Comparison of ENCODE assay signal across 25 mouse cellular contexts in genomic region chr7:109962596-109962995, GRCm38 (mm10). TPM values are rescaled to one million over a fixed set of nuclear protein-coding genes. Genes with fewer than 3 reads are reported as not detected.
DNase-seq lines count a peak whose midpoint lies in the region; ATAC-seq and TF ChIP-seq lines count a peak whose summit lies in the region.
"Had no signal": no experiment of that assay in that cellular context is flagged by ENCODE, and none has a peak within 500 bp of the region (broad histone marks: within the 10 kb centered on the region; RNA-seq: fewer than 3 reads in every experiment).

No protein-coding gene starts in this region.

- WGBS in heart, adult 2 months, result 68% methylated on average over 4 of the region's 4 CpGs
- 65% methylated on average over 4 of the region's 4 CpGs for WGBS in lung, postnatal 0 days

- peaks cover 5% of the 10 kb centered on the region; the same call in 1 of the 2 replicates for H3K36me3 ChIP-seq in heart, adult 2 months (ENCODE audit: control insufficient read depth, insufficient read depth, low read length)
- no peaks in the 10 kb centered on the region for H3K36me3 ChIP-seq in lung, postnatal 0 days (ENCODE audit: insufficient read depth, low read length)
- H3K36me3 ChIP-seq: forebrain, embryonic 15.5 days; heart, embryonic 15.5 days; hindbrain, embryonic 13.5 days; liver, embryonic 12.5 days; lung, embryonic 15.5 days; midbrain, embryonic 15.5 days; neural tube, embryonic 13.5 days had no signal

- no peaks in the 10 kb centered on the region for H3K79me2 ChIP-seq in heart, adult 2 months (replicated peaks; ENCODE audit: control insufficient read depth, insufficient read depth, low read length)

- no peak for TF ChIP-seq EP300 in heart, adult 2 months (IDR thresholded peaks at IDR 0.05; ENCODE audit: insufficient read depth, low read depth, low read length)
- no peak for TF ChIP-seq EP300 in lung, postnatal 0 days (IDR thresholded peaks at IDR 0.05)

- H3K4me1 ChIP-seq in heart, adult 2 months (ENCODE audit: control insufficient read depth, insufficient read depth, low read length), result peaks cover 7% of the 10 kb centered on the region
- peaks cover 4% of the 10 kb centered on the region; the same call in 1 of the 2 replicates for H3K4me1 ChIP-seq in lung, postnatal 0 days (ENCODE audit: insufficient read depth, low read depth, low read length)
- peaks cover 6% of the 10 kb centered on the region; the same call in 1 of the 2 replicates for H3K4me1 ChIP-seq in embryonic fibroblast, embryonic 13.5 days (ENCODE audit: control insufficient read depth, insufficient read depth, low read length)

- no peaks in the 10 kb centered on the region for H3K9me3 ChIP-seq in lung, postnatal 0 days (ENCODE audit: low read length)
- H3K9me3 ChIP-seq: forebrain, embryonic 15.5 days; heart, embryonic 15.5 days; lung, embryonic 15.5 days; midbrain, embryonic 15.5 days; neural tube, embryonic 13.5 days had no signal

- H3K27ac ChIP-seq in heart, adult 2 months, result peak overlapping the region; percentile 4; the same call in 1 of the 2 replicates
- H3K27ac ChIP-seq in lung, postnatal 0 days (ENCODE audit: low read length), result no peak overlapping the region
- 0 out of 2 replicates have a peak overlapping the region, but pooled peaks have one; percentile 43 for H3K27ac ChIP-seq in embryonic fibroblast, embryonic 13.5 days (ENCODE audit: insufficient read depth, low read length)
- H3K27ac ChIP-seq: forebrain, embryonic 15.5 days; heart, embryonic 15.5 days; hindbrain, embryonic 13.5 days; liver, embryonic 12.5 days; lung, embryonic 15.5 days; midbrain, embryonic 15.5 days; neural tube, embryonic 13.5 days had no signal

- intact Hi-C loops in heart, adult 2 months (cut with DNase I), result no loop called here

- TF ChIP-seq POLR2A in heart, adult 2 months (IDR thresholded peaks at IDR 0.05; ENCODE audit: insufficient read depth, low read depth, low read length), result no peak
- TF ChIP-seq POLR2A in embryonic fibroblast, embryonic 13.5 days (IDR thresholded peaks at IDR 0.05; ENCODE audit: low read depth, low read length), result no peak

- H3K4me2 ChIP-seq in lung, postnatal 0 days (replicated peaks; ENCODE audit: low read depth, low read length), result no peak overlapping the region
- H3K4me2 ChIP-seq: forebrain, embryonic 15.5 days; heart, embryonic 15.5 days; hindbrain, embryonic 13.5 days; liver, embryonic 12.5 days; lung, embryonic 15.5 days; midbrain, embryonic 15.5 days; neural tube, embryonic 13.5 days had no signal

- no peak overlapping the region for H3K9ac ChIP-seq in heart, adult 2 months (ENCODE audit: low read depth, low read length)
- H3K9ac ChIP-seq in lung, postnatal 0 days (replicated peaks; ENCODE audit: low read depth), result no peak overlapping the region
- H3K9ac ChIP-seq: forebrain, embryonic 15.5 days; heart, embryonic 15.5 days; hindbrain, embryonic 13.5 days; liver, embryonic 12.5 days; lung, embryonic 15.5 days; midbrain, embryonic 15.5 days had no signal

- no peak overlapping the region for H3K4me3 ChIP-seq in heart, adult 2 months
- H3K4me3 ChIP-seq in lung, postnatal 0 days (ENCODE audit: low read depth, low read length), result no peak overlapping the region
- no peak overlapping the region for H3K4me3 ChIP-seq in embryonic fibroblast, embryonic 13.5 days (ENCODE audit: insufficient read depth, low read length)
- H3K4me3 ChIP-seq: forebrain, embryonic 15.5 days; heart, embryonic 15.5 days; hindbrain, embryonic 13.5 days; liver, embryonic 12.5 days; lung, embryonic 15.5 days; midbrain, embryonic 15.5 days; neural tube, embryonic 13.5 days had no signal

- no peak for ATAC-seq in lung, postnatal 0 days
- ATAC-seq: forebrain, embryonic 15.5 days; inflammation-experienced regulatory T-cells, adult 6 months; liver, embryonic 12.5 days; midbrain, embryonic 15.5 days had no signal

- H3K27me3 ChIP-seq in heart, adult 2 months (ENCODE audit: control insufficient read depth, insufficient read depth, low read length), result no peaks in the 10 kb centered on the region
- no peaks in the 10 kb centered on the region for H3K27me3 ChIP-seq in lung, postnatal 0 days (replicated peaks; ENCODE audit: insufficient read depth, low read length)
- H3K27me3 ChIP-seq: forebrain, embryonic 15.5 days; heart, embryonic 15.5 days; hindbrain, embryonic 13.5 days; lung, embryonic 15.5 days; midbrain, embryonic 15.5 days; neural tube, embryonic 13.5 days had no signal

- no peak for DNase-seq in heart, adult 2 months
- DNase-seq in heart, adult 8-10 months (ENCODE audit: low spot score), result no peak
- peak; percentile 35 for DNase-seq in lung, postnatal 0 days (ENCODE audit: low spot score)
- no peak for DNase-seq in lung, adult 18-20 months
- DNase-seq in skeletal muscle tissue, adult 2 months (ENCODE audit: low read depth, low spot score), result peak; percentile 40
- no peak for DNase-seq in adrenal gland, postnatal 14 days
- DNase-seq in spleen, adult 12 weeks (ENCODE audit: low spot score), result no peak
- DNase-seq: adrenal gland, adult 8-10 months; cerebellum, adult 18-20 months; cerebellum, postnatal 36 days; gastrocnemius, postnatal 36 days; heart, postnatal 36 days; kidney, adult 18-20 months; kidney, postnatal 4 days; lung, postnatal 4 days; right cerebral cortex, postnatal 4 days had no signal

- no peak for TF ChIP-seq CTCF in heart, adult 2 months (IDR thresholded peaks at IDR 0.05)
- no peak for TF ChIP-seq CTCF in lung, postnatal 0 days (IDR thresholded peaks at IDR 0.05)
- TF ChIP-seq CTCF in embryonic fibroblast, embryonic 13.5 days (IDR thresholded peaks at IDR 0.05; ENCODE audit: borderline replicate concordance, insufficient read depth, low read length), result no peak

RNA-seq across cellular contexts. Expression of gene Dennd5a, which starts 2.3 kb away (rescaled TPM):
- total RNA-seq in heart, adult 2 months (2021), result 100 to 1,000 TPM; 106 to 136 TPM
- 106 and 165 TPM in 2 replicates for polyA plus RNA-seq in heart, adult 2 months (2012; rRNA removed)
- 100 to 1,000 TPM; 128 to 158 (median 144) TPM for total RNA-seq in heart, adult 8-10 months (2022)
- polyA plus RNA-seq in lung, postnatal 0 days (2015; fragmentation: Nextera tagmentation; extraction: Ambion mirVana), result 36.4 and 40.1 TPM in 2 replicates
- 103 and 119 TPM in 2 replicates for polyA plus RNA-seq in embryonic fibroblast, embryonic 13.5 days (2011; ENCODE audit: insufficient read length, low read depth, missing spikeins)
- total RNA-seq in adrenal gland, postnatal 14 days (2021), result 128 and 133 TPM in 2 replicates

RNA-seq across cellular contexts. Expression of gene Tmem41b, which starts 24.1 kb away (rescaled TPM):
- total RNA-seq in heart, adult 2 months (2021), result 10 to 100 TPM; 51.1 to 55.6 TPM
- polyA plus RNA-seq in heart, adult 2 months (2012; rRNA removed), result 22.2 and 40.3 TPM in 2 replicates
- 10 to 100 TPM; 41.0 to 55.2 (median 45.0) TPM for total RNA-seq in heart, adult 8-10 months (2022)
- polyA plus RNA-seq in lung, postnatal 0 days (2015; fragmentation: Nextera tagmentation; extraction: Ambion mirVana), result 71.9 and 75.3 TPM in 2 replicates
- 77.0 and 90.7 TPM in 2 replicates for polyA plus RNA-seq in embryonic fibroblast, embryonic 13.5 days (2011; ENCODE audit: insufficient read length, low read depth, missing spikeins)
- total RNA-seq in adrenal gland, postnatal 14 days (2021), result 37.5 and 46.1 TPM in 2 replicates

RNA-seq across cellular contexts. Expression of gene Ipo7, which starts 55.5 kb away (rescaled TPM):
- total RNA-seq in heart, adult 2 months (2021), result 10 to 100 TPM; 85.0 to 99.4 TPM
- 19.7 and 41.8 TPM in 2 replicates for polyA plus RNA-seq in heart, adult 2 months (2012; rRNA removed)
- total RNA-seq in heart, adult 8-10 months (2022), result 10 to 100 TPM; 88.7 to 97.8 (median 95.2) TPM
- 12.7 and 15.3 TPM in 2 replicates for polyA plus RNA-seq in lung, postnatal 0 days (2015; fragmentation: Nextera tagmentation; extraction: Ambion mirVana)
- 197 and 211 TPM in 2 replicates for polyA plus RNA-seq in embryonic fibroblast, embryonic 13.5 days (2011; ENCODE audit: insufficient read length, low read depth, missing spikeins)
- 95.0 and 96.7 TPM in 2 replicates for total RNA-seq in adrenal gland, postnatal 14 days (2021)

Comparison
In these comparisons a context has a peak if more than half of its experiments do, and no peak if none do; other contexts are left out.
1. DNase-seq: peak in lung, postnatal 0 days (single experiment) and skeletal muscle tissue, adult 2 months (single experiment); none in heart, adult 2 months (0 of 2), heart, adult 8-10 months (single experiment), lung, adult 18-20 months (0 of 2), adrenal gland, postnatal 14 days (single experiment) and spleen, adult 12 weeks (single experiment).